Mouse (Mus musculus) fibroblast of lung, adult 2 months (primary cell): Measurements from ENCODE around the gene Olfr1532-ps1.
"Not testable (repeated sequence)": the region's sequence is repeated elsewhere in the genome, so short reads cannot be mapped to it uniquely, and the experiment has no call there.

Experiments used
- DNase-seq: peaks from one replicate; pipeline ENCODE4 v3.0.0-alpha.2; 2011; ENCODE audit warnings: low read depth

The Olfr1532-ps1 gene

DNA sequence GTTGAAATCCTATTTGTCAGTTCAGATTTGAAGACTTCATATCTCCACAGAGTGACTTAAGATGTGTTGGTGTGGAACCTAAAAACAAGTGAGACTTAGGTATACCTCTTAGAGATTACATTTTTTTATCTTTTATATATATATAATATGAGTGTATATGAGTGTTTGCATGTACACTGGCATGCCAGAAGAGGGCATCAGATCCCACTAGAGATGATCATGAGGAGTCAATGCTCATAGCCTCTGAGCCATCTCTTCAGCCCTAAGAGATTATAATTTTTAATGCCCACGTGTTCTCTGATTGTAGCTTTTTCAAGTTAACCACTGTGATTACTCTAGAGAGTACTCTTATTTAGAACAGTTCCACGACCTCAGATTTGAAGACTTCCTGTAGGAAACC lies at the start of gene Olfr1532-ps1:
TSS of gene Olfr1532-ps1 (plus strand) at position 326 of the 400 bp plus-strand sequence.
- DNase-seq, result no peak

DNA sequence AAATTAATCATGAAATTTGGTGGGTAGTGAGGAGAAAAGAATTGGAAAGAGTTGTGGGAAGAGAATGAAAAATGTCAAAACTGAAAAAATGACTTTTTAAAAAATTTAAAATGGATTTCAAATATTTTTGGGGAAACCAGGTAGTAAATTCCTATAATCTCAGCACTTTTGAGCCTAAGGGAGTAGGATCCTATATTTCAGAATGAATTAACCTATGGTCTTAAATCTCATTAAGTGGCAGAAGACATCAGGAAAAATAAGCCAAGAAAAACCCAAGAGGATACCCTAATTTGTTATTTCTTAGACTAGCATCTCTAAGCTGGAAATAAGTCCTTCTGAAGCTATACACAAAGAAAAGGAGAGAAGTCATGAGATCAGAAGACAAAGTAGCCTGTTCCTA lies 44.9 kb upstream of the Olfr1532-ps1 start, which contains the start of gene Olfr704:
TSS of gene Olfr704 (plus strand) at position 301 of the 400 bp plus-strand sequence.
- no peak for DNase-seq

GRCm38 (mm10) chr7:106876791-106877190 lies 31.0 kb upstream of the Olfr1532-ps1 start, which contains the start of gene Olfr705:
Olfr705 (minus strand) TSS chr7:106876891.
- no peak for DNase-seq

- DNase-seq, result no peak
Measured at GRCm38 (mm10) chr7:106888062-106888461, 19.7 kb upstream of the Olfr1532-ps1 start, which contains the start of gene Olfr706. Olfr706 (minus strand) TSS chr7:106888162.

DNA sequence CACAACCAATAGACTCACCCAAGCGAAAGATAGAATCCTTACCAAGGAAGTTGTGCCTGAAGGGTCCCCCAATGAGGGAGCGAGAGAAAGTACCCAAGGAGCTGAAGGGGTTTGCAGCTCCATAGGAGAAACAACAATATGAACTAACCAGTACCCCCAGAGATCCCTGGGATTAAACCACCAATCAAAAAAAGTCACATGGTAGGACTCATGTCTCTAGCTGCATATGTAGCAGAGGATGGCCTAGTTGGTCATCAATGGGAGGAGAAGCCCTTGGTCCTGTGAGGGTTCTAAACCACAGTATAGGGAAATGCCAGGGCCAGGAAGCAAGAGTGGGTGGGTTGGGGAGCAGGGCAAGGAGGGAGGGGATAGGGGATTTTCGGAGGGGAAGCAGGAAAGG lies 6.7 kb upstream of the Olfr1532-ps1 start, which contains the start of gene Olfr707:
TSS of gene Olfr707 (minus strand) at position 101 of the 400 bp plus-strand sequence.
- not testable (repeated sequence) for DNase-seq

- DNase-seq, result not testable (repeated sequence)
Measured at GRCm38 (mm10) chr7:106920961-106921360, 13.2 kb downstream of the Olfr1532-ps1 start.

- DNase-seq, result no peak
Measured at GRCm38 (mm10) chr7:106932119-106932518, 24.3 kb downstream of the Olfr1532-ps1 start, which contains the start of gene Olfr709-ps1. Olfr709-ps1 (minus strand) TSS chr7:106932219.

- DNase-seq, result no peak
Measured at GRCm38 (mm10) chr7:106948212-106948611, 40.4 kb downstream of the Olfr1532-ps1 start, which contains the start of gene Olfr710. Olfr710 (minus strand) TSS chr7:106948312.

DNA sequence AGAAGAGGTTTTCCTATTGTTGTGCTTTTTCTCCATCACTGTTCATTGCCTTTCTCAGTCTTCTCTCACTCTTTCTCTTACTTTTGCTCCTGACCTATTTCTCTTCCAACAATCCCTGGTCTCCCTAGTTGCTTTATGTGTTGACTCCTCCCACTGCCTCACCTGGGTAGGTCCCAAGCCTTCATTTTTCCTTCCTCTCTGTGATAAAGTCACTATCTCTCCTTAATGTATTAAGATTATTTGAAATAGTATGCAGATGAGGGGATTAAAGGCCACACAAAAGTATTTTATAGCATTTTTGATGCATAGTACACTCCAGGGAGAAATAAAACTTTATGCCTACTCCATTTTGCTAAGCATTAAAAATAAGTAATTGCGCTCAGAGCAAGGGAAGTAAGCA lies 56.0 kb downstream of the Olfr1532-ps1 start, which contains the start of gene Olfr6:
TSS of gene Olfr6 (minus strand) at position 101 of the 400 bp plus-strand sequence.
- no peak for DNase-seq
